8 mouse cellular contexts compared by ENCODE assay signal in genomic region chr15:100041267-100042047, GRCm38 (mm10). TPM values are rescaled to one million over a fixed set of nuclear protein-coding genes. Genes with fewer than 3 reads are reported as not detected.
DNase-seq lines count a peak whose midpoint lies in the region; ATAC-seq and TF ChIP-seq lines count a peak whose summit lies in the region.

No protein-coding gene starts in this region.

- no peaks in the 10 kb centered on the region for H3K36me3 ChIP-seq in neural tube, embryonic 11.5 days (ENCODE audit: control insufficient read depth, insufficient read depth, low read length)
- no peaks in the 10 kb centered on the region for H3K36me3 ChIP-seq in hindbrain, postnatal 0 days (ENCODE audit: insufficient read depth, low read length)
- H3K36me3 ChIP-seq in midbrain, embryonic 14.5 days (ENCODE audit: control insufficient read depth, insufficient read depth, low read length), result no peaks in the 10 kb centered on the region

- H3K9ac ChIP-seq in neural tube, embryonic 11.5 days (ENCODE audit: low read length), result peak overlapping the region; percentile 35
- peak overlapping the region; percentile 99; the same call in 1 of the 2 replicates for H3K9ac ChIP-seq in hindbrain, postnatal 0 days (replicated peaks; ENCODE audit: low read length)
- H3K9ac ChIP-seq in midbrain, embryonic 14.5 days (replicated peaks; ENCODE audit: low read length), result peak overlapping the region; percentile 53

- H3K9me3 ChIP-seq in neural tube, embryonic 11.5 days (ENCODE audit: control insufficient read depth, low read length), result no peaks in the 10 kb centered on the region
- H3K9me3 ChIP-seq in hindbrain, postnatal 0 days (ENCODE audit: low read length), result no peaks in the 10 kb centered on the region
- no peaks in the 10 kb centered on the region for H3K9me3 ChIP-seq in midbrain, embryonic 14.5 days (ENCODE audit: control insufficient read depth, low read length)

- TF ChIP-seq CTCF in hindbrain, postnatal 0 days (IDR thresholded peaks at IDR 0.05; ENCODE audit: low read depth), result no peak

- no peak for ATAC-seq in neural tube, embryonic 11.5 days (ENCODE audit: insufficient read depth, low FRiP score, low TSS enrichment)
- no peak for ATAC-seq in hindbrain, postnatal 0 days
- ATAC-seq in midbrain, embryonic 14.5 days (ENCODE audit: low FRiP score, low TSS enrichment), result no peak

- H3K27ac ChIP-seq in neural tube, embryonic 11.5 days (ENCODE audit: low read depth, low read length), result peak overlapping the region; percentile 50
- no peak overlapping the region for H3K27ac ChIP-seq in hindbrain, postnatal 0 days
- peak overlapping the region; percentile 58 for H3K27ac ChIP-seq in midbrain, embryonic 14.5 days (replicated peaks; ENCODE audit: low read depth, low read length)

- DNase-seq in neural tube, embryonic 11.5 days (ENCODE audit: low spot score), result no peak
- no peak for DNase-seq in neural tube, embryonic 10.5 days (ENCODE audit: extremely low spot score, low spot score)
- peak; percentile 48 to 54 for DNase-seq in cerebellum, postnatal 25 days
- DNase-seq in hindbrain, postnatal 0 days (ENCODE audit: low spot score), result peak; percentile 27
- peak; percentile 20 for DNase-seq in midbrain, embryonic 14.5 days
- no peak for DNase-seq in right cerebral cortex, adult 2 months (ENCODE audit: low spot score in 2 of 2)
- DNase-seq in left cerebral cortex, adult 8-10 months (ENCODE audit: low spot score in 2 of 2), result no peak
- no peak for DNase-seq in urinary bladder, adult 2 months (ENCODE audit: low spot score)

- WGBS in neural tube, embryonic 11.5 days, result 46% methylated on average over 10 of the region's 10 CpGs
- WGBS in hindbrain, postnatal 0 days, result 31% methylated on average over 10 of the region's 10 CpGs
- WGBS in midbrain, embryonic 14.5 days, result 36% methylated on average over 10 of the region's 10 CpGs

- H3K4me3 ChIP-seq in neural tube, embryonic 11.5 days (ENCODE audit: low read depth, low read length), result peak overlapping the region; percentile 17
- peak overlapping the region; percentile 98 for H3K4me3 ChIP-seq in hindbrain, postnatal 0 days (ENCODE audit: low read length)
- H3K4me3 ChIP-seq in midbrain, embryonic 14.5 days (replicated peaks; ENCODE audit: low read depth, low read length), result peak overlapping the region; percentile 89

- H3K27me3 ChIP-seq in neural tube, embryonic 11.5 days (ENCODE audit: control insufficient read depth, insufficient read depth, low read length), result no peaks in the 10 kb centered on the region
- no peaks in the 10 kb centered on the region for H3K27me3 ChIP-seq in hindbrain, postnatal 0 days (ENCODE audit: insufficient read depth, low read length)
- no peaks in the 10 kb centered on the region for H3K27me3 ChIP-seq in midbrain, embryonic 14.5 days (ENCODE audit: control insufficient read depth, insufficient read depth, low read length)

- peak overlapping the region; percentile 63 for H3K4me2 ChIP-seq in neural tube, embryonic 11.5 days (ENCODE audit: low read depth)
- peak overlapping the region; percentile 79 for H3K4me2 ChIP-seq in hindbrain, postnatal 0 days (ENCODE audit: low read depth, low read length)
- H3K4me2 ChIP-seq in midbrain, embryonic 14.5 days (ENCODE audit: low read length), result peak overlapping the region; percentile 56

- H3K4me1 ChIP-seq in neural tube, embryonic 11.5 days (ENCODE audit: control insufficient read depth, insufficient read depth, low read length), result peaks cover 20% of the 10 kb centered on the region
- H3K4me1 ChIP-seq in hindbrain, postnatal 0 days (ENCODE audit: insufficient read depth, low read length), result peaks cover 25% of the 10 kb centered on the region
- H3K4me1 ChIP-seq in midbrain, embryonic 14.5 days (ENCODE audit: control insufficient read depth, insufficient read depth, low read length), result peaks cover 35% of the 10 kb centered on the region

RNA-seq across cellular contexts. Expression of gene Dip2b, which starts 3.0 kb away (rescaled TPM):
- 27.9 and 28.4 TPM in 2 replicates for polyA plus RNA-seq in neural tube, embryonic 11.5 days (2014; fragmentation: Nextera tagmentation; extraction: Ambion mirVana)
- 44.7 and 46.4 TPM in 2 replicates for total RNA-seq in hindbrain, postnatal 0 days (2014; rRNA removed)
- 11.9 and 12.1 TPM in 2 replicates for polyA plus RNA-seq in hindbrain, postnatal 0 days (2015; fragmentation: Nextera tagmentation; extraction: Ambion mirVana)
- 30.1 and 31.1 TPM in 2 replicates for polyA plus RNA-seq in midbrain, embryonic 14.5 days (2014; fragmentation: Nextera tagmentation; extraction: Ambion mirVana)
- 10 to 100 TPM; 61.2 to 64.7 (median 62.8) TPM for total RNA-seq in left cerebral cortex, adult 8-10 months (2022)
- polyA plus RNA-seq in urinary bladder, adult 2 months (2012; rRNA removed), result 13.5 and 14.7 TPM in 2 replicates

Comparison
In these comparisons a context has a peak if more than half of its experiments do, and no peak if none do; other contexts are left out.
1. DNase-seq: peak in cerebellum, postnatal 25 days (2 of 2), hindbrain, postnatal 0 days (single experiment) and midbrain, embryonic 14.5 days (single experiment); none in neural tube, embryonic 11.5 days (single experiment), neural tube, embryonic 10.5 days (single experiment), right cerebral cortex, adult 2 months (0 of 2), left cerebral cortex, adult 8-10 months (0 of 2) and urinary bladder, adult 2 months (single experiment).
2. H3K4me3 ChIP-seq: peak in every context shown above with its lines; median percentile 98 in hindbrain, postnatal 0 days; 89 in midbrain, embryonic 14.5 days; 17 in neural tube, embryonic 11.5 days.
3. H3K9ac ChIP-seq: peak in every context shown above with its lines; median percentile 99 in hindbrain, postnatal 0 days; 53 in midbrain, embryonic 14.5 days; 35 in neural tube, embryonic 11.5 days.
4. Peak in every context shown above with its lines, with median percentiles within 50 percentile points of each other: H3K4me2 ChIP-seq.